Mouse (Mus musculus): ENCODE measurements at regions not wholly inside any gene's neighbourhood (a gene's known extent, or its start where the extent isn't known, plus 50 kb on each side); places are given as distances from the start of the nearest gene placed in this dataset.

DNA sequence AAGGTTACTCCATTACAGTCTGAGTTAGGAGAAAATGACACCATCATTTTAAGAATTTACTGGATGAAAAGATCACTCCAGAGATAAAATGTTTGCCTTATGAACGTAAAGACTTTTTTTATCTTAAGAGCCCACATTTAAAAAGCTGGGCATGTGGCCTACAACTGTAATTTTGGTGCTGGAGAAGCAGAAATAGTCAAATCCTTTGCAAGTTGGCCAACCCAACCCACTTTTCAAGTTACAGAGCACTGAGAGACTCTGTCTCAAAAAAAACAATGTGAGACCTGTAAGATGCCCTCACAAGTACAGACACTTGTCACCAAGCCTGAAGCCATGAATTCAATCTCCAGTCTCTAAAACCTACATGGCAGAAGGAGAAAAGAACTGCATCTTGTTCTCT, 305.6 kb upstream of the Cited2 start:
- in situ Hi-C loops (cut with MboI, MseI), result no loop called here

DNA sequence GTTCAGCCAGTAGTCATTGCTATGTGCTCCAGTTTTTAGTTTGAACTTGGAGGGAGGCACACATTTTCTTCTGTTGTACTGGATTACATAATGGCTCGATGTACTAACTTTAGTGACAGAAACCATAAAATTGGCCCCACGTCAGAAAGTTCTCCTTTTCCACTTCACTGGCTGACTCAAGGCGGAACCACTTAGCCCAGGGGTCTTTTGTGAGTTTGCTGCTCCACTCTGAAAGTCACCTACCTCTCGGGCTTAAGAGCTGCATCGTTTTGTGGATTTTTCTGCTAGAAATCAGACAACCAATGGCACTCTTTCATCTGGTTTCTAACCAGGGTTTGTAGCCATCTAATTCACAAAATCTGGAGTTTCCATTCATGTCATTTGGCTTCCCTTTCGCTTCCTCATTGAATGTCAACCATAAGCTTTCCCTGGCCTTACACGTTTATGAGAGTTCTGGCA, 304.8 kb upstream of the Cited2 start:
- in situ Hi-C loops (cut with MboI, MseI), result no loop called here

DNA sequence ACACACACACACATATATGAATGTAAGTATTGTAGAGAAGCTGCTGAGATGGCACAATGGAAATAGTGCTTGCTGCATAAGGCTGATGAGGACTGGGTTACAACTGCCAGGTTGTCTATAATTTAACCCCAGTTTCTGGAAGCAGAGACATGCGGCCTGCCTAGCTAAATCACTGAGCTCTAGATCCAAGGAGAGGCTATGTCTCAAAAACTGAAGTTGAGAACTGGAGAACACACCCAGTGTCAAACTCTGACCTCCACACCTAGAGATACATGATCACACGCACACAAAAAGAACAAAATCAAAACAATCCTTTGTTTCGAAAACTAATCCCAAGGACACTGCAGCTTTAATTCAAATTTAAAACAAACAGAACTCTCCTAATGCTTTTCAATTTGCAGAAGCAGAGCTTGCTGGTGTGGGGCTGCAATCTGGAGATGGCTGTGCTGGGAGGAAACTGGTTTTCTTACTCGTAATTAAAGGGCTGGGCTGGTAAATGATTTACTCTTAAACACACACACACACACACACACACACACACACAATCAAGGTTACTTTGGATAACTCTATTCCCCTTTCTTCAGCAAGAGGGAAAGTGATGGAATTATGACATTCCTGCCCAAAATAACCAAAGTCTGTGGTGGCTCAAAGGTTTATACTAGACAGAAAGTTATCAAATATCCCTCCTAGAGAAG, 299.3 kb upstream of the Cited2 start:
- in situ Hi-C loops (cut with MboI, MseI), result no loop called here

DNA sequence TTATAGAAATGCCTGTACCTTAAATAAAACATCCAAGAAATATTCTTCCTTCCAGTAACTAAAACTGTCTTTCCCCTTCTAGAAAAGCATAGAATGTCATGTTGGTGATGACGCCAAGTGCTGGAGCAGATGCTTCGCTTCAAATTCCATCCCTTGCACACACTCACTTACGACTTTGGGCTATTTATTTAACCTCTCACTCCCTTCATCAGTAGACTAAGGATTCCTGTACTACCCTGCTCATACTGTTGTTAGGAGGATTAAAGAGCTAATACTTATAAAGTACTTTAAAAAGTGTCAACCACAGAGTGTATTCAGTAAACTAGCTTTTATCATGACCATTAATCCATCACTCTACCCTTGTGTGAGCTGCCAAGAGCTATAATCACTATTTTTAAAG, 296.8 kb upstream of the Cited2 start:
- in situ Hi-C loops (cut with MboI, MseI), result no loop called here

DNA sequence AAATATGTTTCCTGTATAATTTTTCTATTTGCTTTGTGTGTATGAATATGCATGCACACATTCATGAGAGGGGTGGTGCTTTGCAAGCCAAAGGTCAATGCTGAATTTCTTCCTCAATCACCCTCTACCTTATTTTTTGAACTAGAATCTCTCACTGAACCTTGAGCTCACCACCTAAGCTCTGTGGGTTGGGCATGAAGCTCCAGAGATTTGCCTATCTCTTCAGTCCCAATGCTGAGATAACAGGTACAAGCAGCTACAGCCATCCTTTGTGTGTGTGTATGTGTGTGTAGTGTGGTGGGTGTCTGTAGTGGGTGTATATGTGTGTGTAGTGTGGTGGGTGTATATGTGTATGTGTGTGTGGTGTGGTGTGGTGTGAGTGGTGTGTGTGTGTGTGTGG, 295.7 kb upstream of the Cited2 start:
- in situ Hi-C loops (cut with MboI, MseI), result no loop called here

DNA sequence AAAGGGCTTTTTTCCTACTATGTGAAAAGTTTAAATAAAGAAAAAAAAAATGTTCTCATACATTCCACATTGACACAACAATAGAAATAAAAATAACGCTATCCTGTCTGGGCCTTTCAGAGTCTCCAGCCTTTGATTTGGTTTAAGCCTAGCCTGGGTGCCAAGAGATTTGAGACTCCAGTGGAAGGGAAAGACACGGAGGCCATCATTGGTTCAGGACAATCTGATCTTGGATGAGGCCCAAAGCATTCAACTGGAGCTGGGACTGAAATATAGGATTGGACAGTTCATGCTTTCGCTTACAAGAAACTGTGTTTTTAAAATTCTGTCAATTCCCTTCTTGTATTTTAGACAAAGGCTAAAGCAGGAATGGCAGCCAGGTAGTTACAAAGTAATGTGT, 294.7 kb upstream of the Cited2 start:
- in situ Hi-C loops (cut with MboI, MseI), result no loop called here

DNA sequence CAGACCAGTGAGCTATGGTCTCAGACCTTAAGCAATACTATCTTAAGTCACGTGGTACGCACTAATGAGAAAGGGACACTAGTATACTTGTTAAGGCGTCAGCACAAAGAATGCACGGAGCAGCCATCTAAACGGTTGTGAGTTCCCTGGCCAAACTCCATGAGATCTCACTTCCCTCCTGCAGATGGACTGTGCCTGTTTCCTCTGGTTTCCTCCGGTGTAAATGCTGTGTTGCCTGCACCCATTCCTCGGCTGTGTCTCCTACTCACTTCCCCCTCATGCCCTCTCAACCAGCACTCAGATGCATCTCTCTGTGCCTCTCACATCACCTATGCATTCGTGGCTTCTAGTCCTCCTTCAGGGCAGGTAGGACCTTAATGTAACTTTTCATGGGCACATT, 291.9 kb upstream of the Cited2 start:
- in situ Hi-C loops (cut with MboI, MseI), result no loop called here

DNA sequence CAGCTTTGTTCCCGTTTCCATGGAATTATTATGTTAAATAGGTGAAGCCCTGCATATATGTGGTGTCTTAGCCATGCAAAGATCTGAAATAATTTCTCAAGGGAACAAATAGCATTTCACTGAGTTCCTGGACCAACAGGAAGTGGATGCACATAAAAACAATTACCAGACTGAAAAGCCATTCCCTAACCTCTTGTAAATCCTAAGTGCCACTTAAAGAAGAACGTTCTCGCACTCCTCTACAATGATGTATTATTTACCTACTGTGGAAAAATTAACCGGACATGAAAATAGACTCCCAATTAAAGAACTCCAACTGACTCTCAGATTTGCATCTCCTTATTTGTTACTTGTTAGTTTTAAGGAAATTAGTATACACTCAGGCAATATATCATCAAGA, 288.9 kb upstream of the Cited2 start:
- in situ Hi-C loops (cut with MboI, MseI), result no loop called here

DNA sequence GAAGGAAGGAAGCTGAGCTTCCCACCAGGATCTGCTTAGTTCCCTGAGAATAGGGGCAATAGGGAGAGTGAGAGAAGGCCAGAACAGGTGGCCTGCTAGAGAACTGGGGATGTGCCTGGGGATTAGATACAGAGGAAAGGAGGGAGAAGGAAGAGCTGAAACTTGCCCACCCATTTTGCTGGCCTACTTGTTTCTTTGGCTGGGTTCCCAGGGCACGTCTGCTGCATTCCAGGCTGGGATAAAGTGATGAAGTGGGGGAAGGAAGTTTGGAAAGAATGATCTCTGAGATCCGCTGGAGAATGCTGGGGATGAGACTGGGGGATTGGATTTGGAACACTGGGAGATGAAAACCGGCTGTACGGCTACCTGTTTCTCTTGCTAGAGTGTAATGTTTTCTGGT, 272.8 kb upstream of the Cited2 start:
- in situ Hi-C loops (cut with MboI, MseI), result loop anchor here (10.0 kb wide), 2 partner anchors 365 to 1705 kb away; no protein-coding TSS in a partner anchor

DNA sequence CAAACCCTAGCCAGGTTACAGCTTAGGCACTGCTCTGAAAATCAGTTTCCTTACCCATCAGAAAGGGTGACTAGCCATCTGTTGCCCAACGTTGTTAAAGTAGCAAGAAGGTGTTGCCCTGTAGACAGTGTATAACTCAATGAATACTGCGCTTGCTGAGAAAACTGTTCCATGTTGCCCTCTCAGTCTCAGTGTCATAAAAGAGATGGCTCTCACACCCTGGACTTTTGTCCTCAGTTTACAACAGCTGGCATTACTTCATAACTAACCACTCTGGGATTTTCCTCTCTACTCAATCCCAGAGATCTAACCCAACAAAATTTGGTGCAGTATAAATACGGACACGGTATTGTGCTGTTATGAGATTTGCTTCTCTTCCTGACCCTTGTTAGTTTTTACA, 252.1 kb upstream of the Cited2 start:
- in situ Hi-C loops (cut with MboI, MseI), result no loop called here

DNA sequence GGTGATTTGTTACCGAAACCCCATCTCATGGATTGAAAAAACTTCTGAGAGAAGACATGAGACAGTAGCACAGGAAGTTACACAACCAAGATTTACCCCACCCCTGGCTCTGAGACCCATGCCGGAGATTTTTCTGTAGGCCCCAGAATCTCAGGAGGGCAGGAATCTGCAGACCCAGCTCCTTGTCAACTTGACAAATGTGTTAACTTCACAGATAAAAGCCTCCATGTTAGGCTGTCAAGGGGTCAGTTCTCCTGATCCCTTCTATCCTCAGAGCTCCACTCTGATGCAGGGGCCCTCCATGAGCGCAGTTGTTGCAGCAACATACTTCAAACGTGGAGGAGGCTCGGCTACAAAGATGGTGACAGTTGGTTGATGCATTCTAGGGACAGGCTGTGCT, 250.5 kb upstream of the Cited2 start:
- in situ Hi-C loops (cut with MboI, MseI), result no loop called here

DNA sequence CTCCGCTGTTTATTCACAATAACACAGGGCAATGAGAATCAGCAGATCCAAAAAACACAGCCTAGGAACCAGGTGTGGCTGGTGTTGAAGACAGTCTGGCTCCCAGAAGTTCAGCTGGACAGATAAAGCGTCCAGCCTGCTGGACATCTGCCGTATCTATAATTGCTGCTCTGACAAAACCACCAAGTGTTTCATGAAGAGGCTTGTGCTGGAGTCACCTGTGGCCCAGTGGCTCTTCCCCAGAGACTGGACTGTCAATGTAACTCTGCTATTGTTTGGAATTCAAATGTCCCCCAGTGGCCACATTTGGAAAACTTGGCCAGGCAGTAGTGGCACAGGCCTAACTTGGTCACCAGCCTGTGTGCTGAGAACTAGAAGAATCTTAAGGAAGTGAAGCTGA, 247.0 kb upstream of the Cited2 start:
- in situ Hi-C loops (cut with MboI, MseI), result no loop called here

DNA sequence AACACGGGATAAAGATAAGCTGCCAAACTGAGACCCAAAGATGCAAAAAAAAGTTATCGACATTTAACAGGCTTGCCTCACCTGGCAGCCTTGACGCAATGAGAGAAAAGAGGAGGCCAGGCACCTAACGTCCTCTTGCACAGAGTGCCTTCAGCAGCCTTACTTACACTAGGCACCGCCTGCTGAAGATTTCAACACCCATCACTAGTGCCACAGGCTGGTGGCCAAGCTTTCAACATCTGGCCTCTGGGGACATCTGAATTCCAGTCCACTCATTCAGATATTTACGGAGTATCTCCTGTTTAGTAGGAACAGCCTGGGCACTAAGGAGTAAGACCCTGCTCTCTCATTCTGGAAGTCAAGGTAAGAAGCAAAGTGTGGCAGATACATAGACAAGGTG, 246.3 kb upstream of the Cited2 start:
- in situ Hi-C loops (cut with MboI, MseI), result no loop called here

DNA sequence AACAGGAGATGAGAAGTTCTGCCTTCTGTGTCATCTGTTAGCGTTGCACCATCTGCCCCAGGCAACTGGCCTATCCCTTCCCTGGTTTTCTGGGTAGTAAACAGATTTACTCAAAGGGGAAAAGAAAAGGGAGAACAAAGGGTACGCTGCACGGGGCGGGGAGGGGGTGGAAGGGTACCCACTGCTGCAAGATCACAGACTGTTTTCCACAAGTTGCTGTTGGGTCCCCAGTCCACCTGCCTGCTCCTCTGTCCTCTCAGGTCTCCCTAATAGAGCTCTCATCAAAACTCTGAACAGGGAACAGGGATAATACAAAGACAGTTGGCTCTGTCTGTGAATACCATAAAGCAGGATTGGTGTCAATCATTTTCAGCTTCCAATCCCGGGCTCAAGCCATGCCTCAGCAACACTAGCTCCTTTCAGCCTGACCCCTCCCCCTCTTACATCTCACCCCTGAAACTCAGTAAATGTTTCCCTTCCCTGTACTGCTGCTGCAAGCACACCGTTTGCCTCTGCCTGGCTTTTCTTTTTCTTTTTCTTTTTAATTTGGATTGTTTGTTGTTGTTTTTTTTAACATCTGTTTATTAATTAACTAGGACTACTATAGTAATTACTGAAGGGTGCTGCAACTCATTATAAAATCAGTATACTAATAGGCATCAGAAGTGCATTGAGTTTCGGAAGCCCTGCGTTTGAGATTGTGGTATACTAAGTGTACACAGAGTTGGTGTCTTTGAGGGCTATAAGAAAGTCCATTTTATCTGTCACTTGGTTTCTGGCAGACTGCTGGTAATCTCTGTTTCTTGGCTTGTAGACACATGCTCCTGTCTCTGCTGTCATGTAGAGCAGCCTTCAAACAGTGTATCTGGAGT, 244.0 kb upstream of the Cited2 start:
- in situ Hi-C loops (cut with MboI, MseI), result no loop called here

DNA sequence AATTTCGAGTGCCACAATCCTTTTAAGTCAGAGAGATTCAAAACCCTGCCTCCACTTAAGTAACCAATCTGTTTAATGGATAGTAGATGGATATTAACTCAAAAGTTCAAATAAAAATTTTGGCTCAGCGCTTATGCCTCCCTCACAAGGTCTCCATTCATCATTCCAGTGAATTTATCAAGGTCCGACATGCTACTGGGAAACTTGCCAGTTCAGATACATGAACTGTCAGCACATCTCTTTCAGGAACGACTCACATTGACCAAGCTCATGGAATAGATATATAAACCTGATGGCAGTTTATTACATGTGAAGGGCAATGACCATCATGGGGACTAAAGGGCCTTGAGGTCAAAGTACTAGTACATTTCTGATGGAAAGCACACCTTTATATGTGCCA, 240.3 kb upstream of the Cited2 start:
- in situ Hi-C loops (cut with MboI, MseI), result no loop called here

DNA sequence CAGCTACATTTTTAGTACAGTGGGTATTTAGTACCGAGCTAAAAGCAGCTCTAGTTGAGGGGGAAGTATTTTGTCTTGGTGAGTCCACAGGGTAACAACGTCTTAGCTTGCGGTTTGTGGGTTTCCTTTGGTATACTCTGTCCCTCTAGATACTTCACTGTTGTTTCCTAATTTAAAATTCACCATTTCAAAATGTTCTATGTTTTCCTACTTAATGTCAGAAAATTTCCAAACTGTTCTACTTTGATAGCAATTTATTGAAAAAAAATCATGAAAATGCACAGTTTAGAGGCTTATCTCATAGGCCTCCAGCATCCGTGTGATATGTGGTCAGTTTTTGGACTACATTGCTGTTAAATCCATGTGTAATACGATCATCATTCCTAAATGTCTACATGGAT, 238.0 kb upstream of the Cited2 start:
- in situ Hi-C loops (cut with MboI, MseI), result no loop called here

DNA sequence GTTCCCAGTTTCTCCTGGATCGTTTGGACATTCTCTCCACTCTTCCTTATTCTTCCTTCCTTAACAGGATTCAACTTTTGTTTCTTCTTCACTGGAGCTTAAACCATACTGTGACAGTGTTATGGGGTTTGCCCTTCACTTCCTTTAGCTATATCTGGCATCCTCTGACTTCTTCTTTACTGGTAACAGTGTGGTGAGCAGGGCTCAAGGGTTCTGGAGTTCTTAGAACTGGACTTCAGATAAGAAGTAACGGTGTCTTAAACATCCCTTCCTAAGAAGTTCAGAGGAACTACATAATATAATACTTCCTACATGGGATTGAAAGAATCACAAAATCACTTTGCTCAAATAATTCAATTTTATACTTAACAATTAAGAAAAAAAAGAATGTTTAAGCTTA, 237.5 kb upstream of the Cited2 start:
- in situ Hi-C loops (cut with MboI, MseI), result no loop called here

DNA sequence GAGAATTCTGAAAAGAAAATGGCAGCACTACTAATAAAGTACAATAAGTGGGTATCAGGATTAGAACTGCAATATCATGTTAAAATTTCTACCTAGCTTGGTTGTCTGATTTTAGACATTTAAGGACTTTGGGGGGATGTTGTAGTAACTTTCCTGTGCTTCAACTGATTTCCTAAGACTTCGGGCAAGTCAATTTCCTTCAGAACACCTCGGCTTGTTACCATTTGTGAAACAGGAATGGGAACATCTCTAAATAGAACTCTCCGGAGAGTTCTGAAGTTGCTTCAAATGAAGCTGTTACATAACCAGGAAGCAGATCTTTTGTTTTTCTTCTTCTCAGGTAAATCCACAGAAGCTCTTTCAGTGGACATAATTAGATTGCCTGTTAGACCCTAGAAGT, 237.0 kb upstream of the Cited2 start:
- in situ Hi-C loops (cut with MboI, MseI), result no loop called here

DNA sequence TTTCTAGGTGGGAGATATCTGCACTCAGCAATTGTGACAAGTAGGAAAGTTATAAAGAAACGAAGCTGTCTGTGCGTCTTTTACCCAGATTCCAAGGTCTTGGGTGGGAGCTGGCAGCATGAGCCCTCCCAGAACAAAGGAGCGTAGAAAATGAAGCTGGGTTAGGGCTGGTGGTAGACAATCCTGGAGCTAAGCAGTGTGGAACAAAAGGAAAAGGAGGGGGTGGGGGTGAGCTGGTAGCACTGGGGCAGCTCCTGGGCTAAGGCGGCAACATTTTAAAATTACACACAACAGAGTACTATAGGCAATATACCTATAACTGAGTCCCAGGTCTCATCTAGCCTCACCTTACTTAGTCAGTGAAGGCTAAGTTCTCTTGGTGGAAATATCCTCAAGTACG, 235.6 kb upstream of the Cited2 start:
- in situ Hi-C loops (cut with MboI, MseI), result no loop called here

DNA sequence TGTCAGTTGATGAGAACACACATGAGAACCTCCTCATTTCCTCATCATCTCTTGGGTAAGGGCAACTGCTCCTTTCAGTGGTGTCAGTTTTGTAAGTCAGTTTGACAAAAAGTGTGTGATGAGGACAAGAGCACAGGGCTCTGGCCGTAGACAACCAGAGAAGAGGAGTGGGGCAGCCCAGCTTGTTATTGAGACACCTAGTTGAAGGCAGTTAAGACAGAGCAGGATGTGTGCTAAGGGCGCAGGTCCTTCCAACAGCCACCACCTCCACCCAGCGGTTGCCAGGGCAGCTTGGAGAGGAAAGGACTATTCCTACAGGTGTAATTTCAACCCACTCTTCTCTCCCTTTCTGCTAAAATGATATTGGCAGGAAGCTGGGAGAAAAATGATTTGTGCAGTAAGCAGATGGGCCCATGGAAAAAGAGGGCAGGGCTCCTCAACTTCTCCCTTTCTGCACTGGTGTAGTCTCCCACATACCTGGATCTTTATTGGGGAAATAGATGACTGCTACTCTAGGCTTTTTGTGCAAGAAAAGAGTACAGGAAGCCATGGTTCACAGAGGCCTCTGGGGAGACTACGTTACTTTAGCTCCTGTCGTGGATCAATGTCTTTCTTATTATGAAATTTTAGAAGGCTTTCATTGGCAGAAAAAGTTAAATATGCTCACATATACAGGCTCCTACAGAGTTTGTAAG, 231.3 kb upstream of the Cited2 start:
- in situ Hi-C loops (cut with MboI, MseI), result no loop called here

DNA sequence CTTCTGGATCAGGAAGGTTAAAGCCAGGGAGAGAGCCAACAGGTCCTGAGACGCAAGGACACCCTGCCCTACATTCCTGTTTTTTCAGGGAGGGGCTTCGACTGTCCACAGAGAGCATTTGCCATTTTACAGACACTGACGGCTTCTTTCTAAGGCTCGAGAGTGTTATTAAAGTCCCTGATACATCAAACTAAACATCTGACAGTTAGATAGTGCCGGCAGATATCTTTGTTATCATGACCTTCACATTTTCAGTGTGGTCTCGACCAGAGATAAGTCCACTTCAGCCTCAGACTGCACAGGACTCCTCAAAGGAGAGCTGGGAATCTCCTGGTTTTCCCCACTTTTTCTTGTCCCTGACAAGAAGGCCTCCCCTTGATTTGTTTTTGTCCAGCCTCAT, 229.9 kb upstream of the Cited2 start:
- in situ Hi-C loops (cut with MboI, MseI), result no loop called here

DNA sequence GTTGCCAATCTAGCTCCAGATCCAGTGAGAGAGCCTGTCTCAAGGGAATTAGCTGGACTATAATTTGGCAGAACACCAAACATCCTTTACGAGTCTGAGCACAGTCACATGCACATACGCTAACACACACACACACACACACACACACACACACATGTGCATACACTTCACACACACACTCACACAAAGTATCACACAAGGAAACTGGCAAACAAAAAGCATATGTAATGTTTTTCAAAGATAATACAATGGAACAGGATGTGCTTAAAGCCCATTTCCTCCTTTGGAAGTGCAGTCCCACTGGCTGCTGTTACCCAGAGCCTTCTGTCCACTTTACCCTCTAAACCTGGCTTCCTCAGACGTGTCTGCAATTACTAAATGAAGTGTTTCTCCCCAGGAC, 226.2 kb upstream of the Cited2 start:
- in situ Hi-C loops (cut with MboI, MseI), result no loop called here

All from T-helper 17 cell (primary cell).